Mouse (Mus musculus): ENCODE results near the gene Mcts2.
"Not testable (repeated sequence)": the region's sequence is repeated elsewhere in the genome, so short reads cannot be mapped to it uniquely, and the experiment has no call there.

Gene Mcts2

GRCm38 (mm10) chr2:152686806-152687267 lies at the start of gene Mcts2:
Gene Mcts2 (plus strand): TSS chr2:152687035.
- no peak for DNase-seq

GRCm38 (mm10) chr2:152637381-152637780 lies 49.5 kb upstream of the Mcts2 start:
- no peak for DNase-seq

GRCm38 (mm10) chr2:152638865-152639264 lies 48.0 kb upstream of the Mcts2 start:
- no peak for DNase-seq

- DNase-seq, result no peak
Measured at GRCm38 (mm10) chr2:152639406-152640113, 47.3 kb upstream of the Mcts2 start.

GRCm38 (mm10) chr2:152652901-152653620 lies 33.8 kb upstream of the Mcts2 start:
- DNase-seq, result no peak

- no peak for DNase-seq
Measured at GRCm38 (mm10) chr2:152653874-152654715, 32.7 kb upstream of the Mcts2 start.

- DNase-seq, result no peak
Measured at GRCm38 (mm10) chr2:152657398-152657797, 29.4 kb upstream of the Mcts2 start.

- DNase-seq, result no peak
Measured at GRCm38 (mm10) chr2:152661163-152661562, 25.7 kb upstream of the Mcts2 start.

GRCm38 (mm10) chr2:152666191-152666590 lies 20.6 kb upstream of the Mcts2 start:
- not testable (repeated sequence) for DNase-seq

- DNase-seq, result peak; percentile 93
Measured at GRCm38 (mm10) chr2:152669256-152669638, 17.6 kb upstream of the Mcts2 start, which contains the start of gene H13. Gene H13 (plus strand): TSS chr2:152669461.

GRCm38 (mm10) chr2:152669639-152670484 lies 17.0 kb upstream of the Mcts2 start:
- DNase-seq, result peak; percentile 42

GRCm38 (mm10) chr2:152670983-152671641 lies 15.7 kb upstream of the Mcts2 start:
- peak; percentile 93 for DNase-seq

- DNase-seq, result peak; percentile 83
Measured at GRCm38 (mm10) chr2:152671642-152671999, 15.2 kb upstream of the Mcts2 start.

- DNase-seq, result no peak
Measured at GRCm38 (mm10) chr2:152672166-152672565, 14.7 kb upstream of the Mcts2 start.

GRCm38 (mm10) chr2:152674148-152674547 lies 12.7 kb upstream of the Mcts2 start:
- DNase-seq, result no peak

- DNase-seq, result no peak
Measured at GRCm38 (mm10) chr2:152675252-152675791, 11.5 kb upstream of the Mcts2 start.

- DNase-seq, result peak; percentile 51
Measured at GRCm38 (mm10) chr2:152678302-152678701, 8.5 kb upstream of the Mcts2 start.

- DNase-seq, result no peak
Measured at GRCm38 (mm10) chr2:152678925-152679324, 7.9 kb upstream of the Mcts2 start.

GRCm38 (mm10) chr2:152679701-152680355 lies 7.0 kb upstream of the Mcts2 start:
- no peak for DNase-seq

GRCm38 (mm10) chr2:152683086-152683485 lies 3.7 kb upstream of the Mcts2 start:
- no peak for DNase-seq

GRCm38 (mm10) chr2:152686399-152686798 lies 436 bp upstream of the Mcts2 start:
- DNase-seq, result no peak
